Mouse (Mus musculus) liver, adult 2 months (tissue): ENCODE measurements around the gene Gm49395.

Experiments
- CTCF ChIP-seq: fragments of 200-500 bp; IDR thresholded peaks from 2 replicates; pipeline ENCODE4 v1.5.1; 2011; ENCODE audit warnings: low read depth, low read length, control low read depth
- POLR2A ChIP-seq: fragments of 200-500 bp; IDR thresholded peaks from 2 replicates; pipeline ENCODE4 v1.6.1; 2011; ENCODE audit warnings: low read length, control low read depth; ENCODE audit not compliant: insufficient read depth; ENCODE audit errors: extremely low read depth

- TF ChIP-seq CTCF (no peak), POLR2A (no peak)
These were observed 48.1 kb upstream of the Gm49395 start for GRCm38 (mm10) chr13:115149849-115150248.
